Mouse (Mus musculus): Measurements from ENCODE around the gene Skp2.

Skp2 gene

GRCm38 (mm10) chr15:9073684-9074083 is 81.5 kb downstream of the Skp2 start:
- DNase-seq: no peak

GRCm38 (mm10) chr15:9073067-9073608 is 82.1 kb downstream of the Skp2 start:
- no peak for DNase-seq

- no peak for DNase-seq
These were observed 82.6 kb downstream of the Skp2 start for GRCm38 (mm10) chr15:9072630-9073029.

GRCm38 (mm10) chr15:9071556-9072544 is 83.4 kb downstream of the Skp2 start:
- DNase-seq: peak; percentile 49

- peak; percentile 97 for DNase-seq
These were observed 84.2 kb downstream of the Skp2 start, which contains the start of gene Nadk2 for GRCm38 (mm10) chr15:9070912-9071555. Nadk2 (plus strand) TSS chr15:9071260.

- no peak for DNase-seq
These were observed 84.9 kb downstream of the Skp2 start for GRCm38 (mm10) chr15:9070353-9070752.

- no peak for DNase-seq
These were observed 86.3 kb downstream of the Skp2 start for GRCm38 (mm10) chr15:9068881-9069280.
